Mouse (Mus musculus): ENCODE data around the gene Arrdc5.

DNA sequence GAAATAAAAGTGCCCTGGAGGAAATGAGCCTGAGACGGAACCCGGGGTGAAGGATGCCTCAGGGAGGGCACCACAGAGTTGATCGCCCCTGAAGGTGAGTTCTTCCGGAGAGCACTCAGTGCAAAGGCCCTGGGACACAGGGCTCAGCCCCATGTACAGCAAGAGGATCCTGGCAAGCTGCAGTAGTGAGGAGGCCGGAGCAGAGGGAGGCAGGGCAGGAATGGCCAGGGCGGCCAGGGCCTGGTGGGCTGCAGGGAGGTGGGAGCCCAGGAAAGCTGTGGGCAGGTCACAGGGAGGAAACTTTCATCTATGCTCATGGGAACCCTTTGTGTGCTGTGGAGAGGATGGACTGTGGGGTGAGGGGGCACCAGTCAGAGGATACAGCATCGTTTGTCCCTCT lies 26.6 kb downstream of the Arrdc5 start:
- TF ChIP-seq ZNF384 (IDR thresholded peaks at IDR 0.05; ENCODE audit: low read depth, low read length), result no peak
- TF ChIP-seq CTCF (conservative IDR thresholded peaks at IDR 0.05 in 1 of 2, IDR thresholded peaks at IDR 0.05 in 1 of 2; ENCODE audit: low read depth in 2 of 2, low read length in 2 of 2), result no peak
- no peak for TF ChIP-seq USF2 (conservative IDR thresholded peaks at IDR 0.05; ENCODE audit: low read depth, low read length)

Data from CH12.LX (cell line).